Mouse (Mus musculus) heart, embryonic 14.5 days (tissue): ENCODE measurements around the gene Abcc8. TPM values are rescaled to one million over a fixed set of nuclear protein-coding genes. Genes with fewer than 3 reads are reported as not detected.

Experiments used
- ATAC-seq: fragments of 200-750 bp; cut with Nextera tagmentation; 2 replicates; pipeline ENCODE4 v1.8.0; 2017; ENCODE audit warnings: low read depth, moderate TSS enrichment; ENCODE audit not compliant: insufficient number of reproducible peaks, insufficient read depth, low FRiP score
- H3K27ac ChIP-seq, 2 experiments: fragments of 200-500 bp in 1 of 2; fragments of 300-500 bp in 1 of 2; sonication (generic) in 1 of 2; replicated peaks in 1 of 2; 2 replicates each; pipeline ENCODE4 v1.5.1; 2012 to 2014; ENCODE audit warnings: low read depth in 2 of 2, low read length in 2 of 2, control low read depth in 1 of 2, mild to moderate bottlenecking in 1 of 2, mixed read lengths in 1 of 2; ENCODE audit not compliant: control insufficient read depth in 1 of 2, insufficient read depth in 1 of 2
- H3K27me3 ChIP-seq: fragments of 300-500 bp; sonication (generic); 2 replicates; pipeline ENCODE4 v1.6.1; 2014; ENCODE audit warnings: mild to moderate bottlenecking, low read length, control low read depth; ENCODE audit not compliant: control insufficient read depth, insufficient read depth
- H3K36me3 ChIP-seq: fragments of 300-500 bp; sonication (generic); 2 replicates; pipeline ENCODE4 v1.6.1; 2014; ENCODE audit warnings: mild to moderate bottlenecking, control low read depth, low read length, mixed read lengths; ENCODE audit not compliant: control insufficient read depth, insufficient read depth
- H3K4me1 ChIP-seq, 2 experiments: fragments of 200-500 bp in 1 of 2; fragments of 300-500 bp in 1 of 2; sonication (generic) in 1 of 2; 2 replicates each; pipeline ENCODE4 v1.6.1; 2012 to 2014; ENCODE audit warnings: low read length in 2 of 2, control low read depth in 1 of 2, mixed read lengths in 1 of 2; ENCODE audit not compliant: control insufficient read depth in 2 of 2, insufficient read depth in 2 of 2
- H3K4me2 ChIP-seq: fragments of 300-500 bp; sonication (generic); 2 replicates; pipeline ENCODE4 v1.6.1; 2014; ENCODE audit warnings: mild to moderate bottlenecking, low read length
- H3K4me3 ChIP-seq, 2 experiments: fragments of 200-500 bp in 1 of 2; fragments of 300-500 bp in 1 of 2; sonication (generic) in 1 of 2; 2 replicates each; pipeline ENCODE4 v1.5.1; 2012 to 2014; ENCODE audit warnings: low read length in 2 of 2, mild to moderate bottlenecking in 2 of 2, control low read depth in 1 of 2, low read depth in 1 of 2, moderate library complexity in 1 of 2; ENCODE audit not compliant: control insufficient read depth in 1 of 2, insufficient read depth in 1 of 2
- H3K9ac ChIP-seq: fragments of 300-500 bp; sonication (generic); 2 replicates; pipeline ENCODE4 v1.6.1; 2014; ENCODE audit warnings: mild to moderate bottlenecking, low read length
- H3K9me3 ChIP-seq: fragments of 300-500 bp; sonication (generic); 2 replicates; pipeline ENCODE4 v1.6.1; 2016; ENCODE audit warnings: low read length, control low read depth; ENCODE audit not compliant: control insufficient read depth
- WGBS: fragments of 180-500 bp; shearing (Covaris S2); extraction: QIAGEN DNeasy Blood & Tissue Kit; methylation state at CpG from one replicate; pipeline ENCODE4 v1.1.7; 2014; 5-methylcytosine and 5-hydroxymethylcytosine counted together
- polyA plus RNA-seq: library from polyadenylated mRNA; unstranded; fragments of >200 nt; fragmentation: Nextera tagmentation; extraction: Ambion mirVana; gene quantifications from 2 replicates; pipeline ENCODE4 v1.2.1, GENCODE M21; 2014

Gene Abcc8
- polyA plus RNA-seq, 1 experiment from 2014 or later: 18.8 TPM

DNA sequence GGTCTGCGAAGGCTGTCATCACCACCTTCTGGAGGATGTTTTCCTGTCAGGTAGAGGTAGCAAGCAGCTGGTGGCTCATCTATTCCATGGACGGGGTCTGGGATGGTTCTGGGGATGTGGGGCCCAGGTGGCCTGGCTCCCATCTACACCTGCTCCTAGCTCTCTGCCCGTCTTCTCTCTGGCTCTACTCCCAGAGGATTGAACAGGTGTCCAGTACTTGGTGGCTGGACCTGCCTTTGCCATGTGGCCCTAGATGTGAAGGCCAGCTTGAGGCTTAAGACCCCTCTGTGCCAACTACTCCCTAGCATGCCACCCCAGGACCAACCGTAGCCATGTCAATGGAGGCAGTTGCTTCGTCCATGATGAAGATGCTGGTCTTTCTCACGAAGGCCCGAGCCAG lies 74.3 kb downstream of the Abcc8 start:
- Histone ChIP-seq H3K27me3 (no peaks in the 10 kb centered on the region; the same call in 1 of the 2 replicates), H3K9ac (no peak overlapping the region), H3K4me3 (no peak overlapping the region), H3K4me2 (no peak overlapping the region), H3K27ac (no peak overlapping the region), H3K9me3 (no peaks in the 10 kb centered on the region), H3K4me1 (0 out of 4 replicates have a peak, but pooled peaks cover 0 to 4% of the 10 kb centered on the region in 2 experiments), H3K36me3 (no peaks in the 10 kb centered on the region)
- 88% methylated on average over 7 of the region's 7 CpGs for WGBS
- no peak for ATAC-seq

DNA sequence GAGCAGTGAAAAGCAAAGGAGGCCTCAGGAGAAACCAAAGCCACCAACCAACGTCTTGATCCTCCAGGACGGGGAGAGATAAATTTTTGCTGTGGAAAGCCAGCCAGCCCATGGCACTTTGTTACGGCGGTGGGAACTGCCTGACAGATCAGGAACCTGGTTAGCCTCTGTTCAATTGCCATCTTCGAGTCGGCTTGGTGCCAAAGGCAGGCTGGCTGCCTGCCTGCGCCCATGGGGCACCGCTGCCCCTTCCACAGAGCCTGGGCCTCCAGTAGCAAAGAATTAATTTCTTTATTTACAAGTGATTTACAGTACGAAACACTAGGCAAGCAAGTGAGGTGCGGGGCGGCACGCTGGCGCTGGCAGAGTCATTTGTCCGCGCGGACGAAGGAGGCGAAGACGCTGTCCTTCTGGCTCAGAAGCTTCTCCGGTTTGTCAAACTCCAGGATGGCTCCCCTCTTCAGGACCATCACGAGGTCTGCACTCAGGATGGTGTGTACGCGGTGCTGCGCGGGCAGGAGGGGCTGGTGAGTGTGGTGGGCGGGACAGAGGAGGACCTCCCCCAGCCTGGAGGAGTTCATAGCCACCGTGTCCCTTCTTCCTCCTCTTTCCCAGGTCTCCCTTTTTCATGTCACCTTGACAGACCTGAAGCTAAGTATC lies 75.4 kb downstream of the Abcc8 start:
- no peaks in the 10 kb centered on the region for H3K36me3 ChIP-seq
- no peaks in the 10 kb centered on the region for H3K9me3 ChIP-seq
- no peak overlapping the region for H3K4me3 ChIP-seq
- peaks cover 7% of the 10 kb centered on the region; the same call in 1 of the 2 replicates for H3K27me3 ChIP-seq
- peaks cover 0 to 9% of the 10 kb centered on the region in 2 experiments; a peak in 3 of 4 replicates for H3K4me1 ChIP-seq
- no peak overlapping the region for H3K4me2 ChIP-seq
- WGBS: 81% methylated on average over 27 of the region's 27 CpGs
- H3K27ac ChIP-seq: no peak overlapping the region
- no peak for ATAC-seq
- H3K9ac ChIP-seq: no peak overlapping the region

DNA sequence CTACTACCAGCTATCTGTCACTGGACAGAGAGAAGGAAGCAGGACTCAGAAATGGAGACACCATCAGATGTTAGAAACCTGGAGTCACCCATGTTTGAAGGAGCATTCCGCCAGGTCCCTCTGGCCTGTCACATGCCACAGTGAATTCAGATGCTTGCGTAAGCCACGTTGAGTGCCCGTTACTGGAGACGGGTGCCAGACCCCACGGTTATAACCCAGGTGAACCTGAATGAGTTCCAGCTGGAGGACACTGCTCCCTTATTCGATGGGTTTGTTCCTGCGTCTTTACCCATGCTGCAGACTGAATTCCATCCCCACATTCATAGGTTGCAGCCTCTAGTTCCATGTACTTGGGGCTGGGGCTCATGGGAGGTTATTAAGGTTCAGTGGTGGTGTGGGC lies 76.1 kb downstream of the Abcc8 start:
- H3K4me1 ChIP-seq: peaks cover 4 to 16% of the 10 kb centered on the region in 2 experiments; a peak in 3 of 4 replicates
- ATAC-seq: no peak
- H3K27ac ChIP-seq: no peak overlapping the region
- no peaks in the 10 kb centered on the region for H3K9me3 ChIP-seq
- no peak overlapping the region for H3K4me3 ChIP-seq
- H3K4me2 ChIP-seq: no peak overlapping the region
- H3K9ac ChIP-seq: no peak overlapping the region
- WGBS: 86% methylated on average over 8 of the region's 8 CpGs
- no peaks in the 10 kb centered on the region for H3K36me3 ChIP-seq
- peaks cover 7% of the 10 kb centered on the region; the same call in 1 of the 2 replicates for H3K27me3 ChIP-seq

DNA sequence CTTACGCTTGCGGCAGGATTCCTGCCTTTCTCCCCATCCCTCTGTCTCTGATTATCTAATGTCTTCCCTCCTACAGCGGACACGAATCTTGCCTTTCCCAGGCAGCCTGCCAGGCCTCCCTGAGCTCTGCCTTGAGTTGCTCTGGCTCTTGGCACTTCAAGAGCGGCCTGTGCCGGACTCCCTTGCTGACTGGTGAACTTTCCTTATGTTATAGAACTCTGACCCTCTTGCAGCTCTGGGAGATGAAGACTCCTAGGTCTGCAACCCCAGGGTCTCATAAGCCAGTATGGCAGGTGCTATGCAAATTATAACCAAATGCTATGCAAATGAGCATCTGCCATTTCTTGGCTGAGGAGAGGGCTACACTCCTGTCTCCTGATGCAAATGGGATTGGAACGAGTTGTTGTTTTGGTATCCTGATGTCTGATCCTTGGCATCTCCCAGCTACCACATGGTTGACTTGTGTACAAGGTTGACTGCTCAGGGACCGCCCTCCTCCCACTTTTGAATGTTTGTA lies 76.7 kb downstream of the Abcc8 start:
- peaks cover 7% of the 10 kb centered on the region; the same call in 1 of the 2 replicates for H3K27me3 ChIP-seq
- no peak overlapping the region for H3K4me3 ChIP-seq
- ATAC-seq: no peak
- no peak overlapping the region for H3K27ac ChIP-seq
- H3K4me2 ChIP-seq: no peak overlapping the region
- H3K9ac ChIP-seq: no peak overlapping the region
- H3K4me1 ChIP-seq: peaks cover 6 to 18% of the 10 kb centered on the region in 2 experiments; a peak in 3 of 4 replicates
- no peaks in the 10 kb centered on the region for H3K9me3 ChIP-seq
- H3K36me3 ChIP-seq: no peaks in the 10 kb centered on the region
- 79% methylated on average over 8 of the region's 8 CpGs for WGBS

DNA sequence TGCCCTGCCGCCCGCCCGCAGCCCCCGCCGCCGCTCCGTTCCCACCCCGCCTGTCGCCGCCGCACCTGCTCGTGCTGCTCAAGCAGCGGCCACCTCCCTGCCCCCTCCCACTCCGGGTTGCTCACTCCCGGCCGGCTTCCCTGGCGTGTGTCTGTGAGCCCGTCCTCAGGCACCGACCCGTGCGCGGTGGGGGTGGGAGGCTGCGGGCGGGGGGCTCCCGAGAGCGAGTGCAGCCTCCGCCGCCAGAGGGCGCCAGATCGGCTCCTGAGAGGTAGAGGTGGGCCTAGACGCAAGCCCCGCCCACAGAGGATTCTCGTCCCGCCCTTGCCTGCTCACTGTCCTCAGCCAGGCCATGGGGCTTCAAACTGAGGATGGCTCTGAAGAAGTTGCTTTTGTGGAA lies 79.3 kb downstream of the Abcc8 start, which contains the start of gene Kcnj11:
Gene Kcnj11, minus strand, starts transcription at position 202 of the 400 bp plus-strand sequence.
- H3K27ac ChIP-seq: peak within 1 kb of the TSS; percentile 29 to 97
- H3K27me3 ChIP-seq: peaks cover 7% of the 10 kb centered on the region; the same call in 1 of the 2 replicates
- H3K4me3 ChIP-seq: peak within 1 kb of the TSS; percentile 49 to 64
- H3K4me2 ChIP-seq: peak within 1 kb of the TSS; percentile 68
- peak within 1 kb of the TSS; percentile 90 for H3K9ac ChIP-seq
- no peaks in the 10 kb centered on the region for H3K9me3 ChIP-seq
- ATAC-seq: peak; percentile 44; the same call in 1 of the 2 replicates
- H3K4me1 ChIP-seq: peaks cover 16 to 35% of the 10 kb centered on the region in 2 experiments
- no peaks in the 10 kb centered on the region for H3K36me3 ChIP-seq
- 1% methylated on average over 34 of the region's 34 CpGs for WGBS

DNA sequence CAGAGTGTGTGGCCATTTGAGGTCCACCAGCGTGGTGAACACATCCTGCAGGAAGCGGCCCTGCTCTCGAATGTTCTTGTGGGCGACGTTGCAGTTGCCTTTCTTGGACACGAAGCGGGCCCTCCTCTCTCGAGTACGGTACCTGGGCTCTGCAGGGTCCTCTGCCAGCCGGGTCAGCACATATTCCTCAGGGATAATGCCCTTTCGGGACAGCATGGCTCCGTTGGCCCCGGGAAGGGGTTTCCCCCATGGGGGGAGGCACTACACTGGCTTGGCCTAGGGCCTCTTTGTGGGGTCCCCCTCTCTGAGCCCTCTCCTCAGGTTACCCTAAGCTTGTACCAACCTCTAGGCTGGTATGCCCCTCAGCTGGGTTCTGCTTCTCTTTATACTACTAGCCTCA lies 80.2 kb downstream of the Abcc8 start:
- H3K27me3 ChIP-seq: peaks cover 7% of the 10 kb centered on the region; the same call in 1 of the 2 replicates
- no peaks in the 10 kb centered on the region for H3K36me3 ChIP-seq
- 70% methylated on average over 13 of the region's 13 CpGs for WGBS
- H3K27ac ChIP-seq: peak overlapping the region; percentile 29 to 97
- H3K4me3 ChIP-seq: peak overlapping the region; percentile 49 to 64
- no peak for ATAC-seq
- peaks cover 16 to 35% of the 10 kb centered on the region in 2 experiments for H3K4me1 ChIP-seq
- peak overlapping the region; percentile 68 for H3K4me2 ChIP-seq
- H3K9me3 ChIP-seq: no peaks in the 10 kb centered on the region
- H3K9ac ChIP-seq: peak overlapping the region; percentile 90

DNA sequence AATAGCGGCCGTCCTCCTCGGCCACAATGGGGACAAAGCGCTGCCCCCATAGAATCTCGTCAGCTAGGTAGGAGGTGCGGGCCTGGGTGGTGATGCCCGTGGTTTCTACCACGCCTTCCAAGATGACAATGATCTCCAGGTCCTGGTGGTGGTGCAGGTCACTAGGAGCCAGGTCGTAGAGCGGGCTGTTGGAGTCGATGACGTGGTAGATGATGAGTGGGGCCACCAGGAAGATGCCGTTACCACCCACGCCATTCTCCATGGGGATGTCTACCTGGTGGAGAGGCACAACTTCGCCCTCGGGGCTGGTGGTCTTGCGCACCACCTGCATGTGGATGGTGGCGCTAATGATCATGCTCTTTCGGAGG lies 80.9 kb downstream of the Abcc8 start:
- Histone ChIP-seq H3K9me3 (no peaks in the 10 kb centered on the region), H3K9ac (peak overlapping the region; percentile 72), H3K4me1 (peaks cover 16 to 35% of the 10 kb centered on the region in 2 experiments), H3K27ac (peak overlapping the region; percentile 97 to 98), H3K4me2 (peak overlapping the region; percentile 68), H3K27me3 (peaks cover 7% of the 10 kb centered on the region; the same call in 1 of the 2 replicates), H3K36me3 (no peaks in the 10 kb centered on the region), H3K4me3 (peak overlapping the region; percentile 30 to 38; a peak in 2 of 4 replicates)
- 63% methylated on average over 19 of the region's 19 CpGs for WGBS
- no peak for ATAC-seq
